In genomic region chr8:61626246-61626952, GRCm38 (mm10) we compare ENCODE assay signal across 29 mouse cellular contexts.
A peak's percentile ranks its signal among the peaks of the same experiment; 100 is the strongest.
DNase-seq lines count a peak whose midpoint lies in the region; ATAC-seq and TF ChIP-seq lines count a peak whose summit lies in the region.
"Had no signal": no experiment of that assay in that cellular context is flagged by ENCODE, and none has a peak within 500 bp of the region (broad histone marks: within the 10 kb centered on the region; RNA-seq: fewer than 3 reads in every experiment).

No protein-coding gene starts in this region.

- H3K4me2 ChIP-seq in forebrain, embryonic 11.5 days (ENCODE audit: low read depth, low read length, severe bottlenecking), result no peak overlapping the region
- no peak overlapping the region for H3K4me2 ChIP-seq in forebrain, embryonic 15.5 days (replicated peaks)
- no peak overlapping the region for H3K4me2 ChIP-seq in intestine, embryonic 15.5 days (replicated peaks)
- peak overlapping the region; percentile 10; the same call in 1 of the 2 replicates for H3K4me2 ChIP-seq in intestine, postnatal 0 days (replicated peaks; ENCODE audit: low read depth)
- H3K4me2 ChIP-seq: embryonic facial prominence, embryonic 13.5 days; embryonic facial prominence, embryonic 15.5 days; forebrain, embryonic 13.5 days had no signal

- H3K9ac ChIP-seq in forebrain, embryonic 11.5 days (ENCODE audit: low read length), result no peak overlapping the region
- no peak overlapping the region for H3K9ac ChIP-seq in forebrain, embryonic 15.5 days (replicated peaks)
- no peak overlapping the region for H3K9ac ChIP-seq in intestine, embryonic 15.5 days
- H3K9ac ChIP-seq in intestine, postnatal 0 days (ENCODE audit: low read depth, low read length), result no peak overlapping the region
- H3K9ac ChIP-seq: embryonic facial prominence, embryonic 13.5 days; embryonic facial prominence, embryonic 15.5 days; forebrain, embryonic 13.5 days had no signal

- no peaks in the 10 kb centered on the region for H3K9me3 ChIP-seq in forebrain, embryonic 11.5 days (ENCODE audit: control insufficient read depth, low read length)
- no peaks in the 10 kb centered on the region for H3K9me3 ChIP-seq in forebrain, embryonic 15.5 days
- H3K9me3 ChIP-seq in intestine, embryonic 15.5 days, result no peaks in the 10 kb centered on the region
- H3K9me3 ChIP-seq in intestine, postnatal 0 days (ENCODE audit: control insufficient read depth), result no peaks in the 10 kb centered on the region
- H3K9me3 ChIP-seq: embryonic facial prominence, embryonic 13.5 days; embryonic facial prominence, embryonic 15.5 days; forebrain, embryonic 10.5 days; forebrain, embryonic 13.5 days; G1E had no signal

- no peaks in the 10 kb centered on the region for H3K36me3 ChIP-seq in forebrain, embryonic 11.5 days (ENCODE audit: control insufficient read depth, insufficient read depth, low read length)
- no peaks in the 10 kb centered on the region for H3K36me3 ChIP-seq in forebrain, embryonic 15.5 days
- H3K36me3 ChIP-seq in kidney, adult 2 months (ENCODE audit: control insufficient read depth, insufficient read depth, low read length), result no peaks in the 10 kb centered on the region
- H3K36me3 ChIP-seq in intestine, embryonic 15.5 days, result no peaks in the 10 kb centered on the region
- no peaks in the 10 kb centered on the region for H3K36me3 ChIP-seq in intestine, postnatal 0 days (ENCODE audit: control insufficient read depth, insufficient read depth)
- H3K36me3 ChIP-seq: embryonic facial prominence, embryonic 15.5 days; forebrain, embryonic 10.5 days; G1E had no signal

- no peak for TF ChIP-seq POLR2A in kidney, adult 2 months (IDR thresholded peaks at IDR 0.05; ENCODE audit: low read depth, low read length)

- H3K4me3 ChIP-seq in forebrain, embryonic 11.5 days (ENCODE audit: low read depth, low read length), result no peak overlapping the region
- no peak overlapping the region for H3K4me3 ChIP-seq in forebrain, embryonic 15.5 days
- H3K4me3 ChIP-seq in kidney, adult 2 months (ENCODE audit: insufficient read depth, low read depth, low read length), result no peak overlapping the region
- no peak overlapping the region for H3K4me3 ChIP-seq in intestine, embryonic 15.5 days (replicated peaks)
- H3K4me3 ChIP-seq in intestine, postnatal 0 days (ENCODE audit: low read depth, low read length), result no peak overlapping the region
- H3K4me3 ChIP-seq: embryonic facial prominence, embryonic 13.5 days; embryonic facial prominence, embryonic 15.5 days; erythroblast, embryonic 14.5 days; forebrain, embryonic 10.5 days; forebrain, embryonic 13.5 days had no signal

- ATAC-seq in forebrain, embryonic 11.5 days (replicated peaks; ENCODE audit: low FRiP score), result no peak
- no peak for ATAC-seq in forebrain, embryonic 15.5 days (replicated peaks)
- peak; percentile 66 for ATAC-seq in intestine, embryonic 15.5 days
- peak; percentile 93 for ATAC-seq in intestine, postnatal 0 days
- ATAC-seq in monocyte, adult 5-6 weeks (replicated peaks; ENCODE audit: insufficient number of reproducible peaks, low FRiP score, low TSS enrichment, poor library complexity, severe bottlenecking), result no peak
- ATAC-seq: activated CD4-positive, CD25-positive, alpha-beta regulatory T cell, adult 4 months; CD4-positive, CD25-positive, alpha-beta regulatory T cell, adult 4 months; forebrain, embryonic 13.5 days; forebrain, embryonic 16.5 days; Patski had no signal

- TF ChIP-seq CTCF in kidney, adult 2 months (conservative IDR thresholded peaks at IDR 0.05; ENCODE audit: insufficient read depth, insufficient read length, low read depth, low read length), result no peak
- TF ChIP-seq CTCF in intestine, postnatal 0 days (IDR thresholded peaks at IDR 0.05; ENCODE audit: low read depth), result no peak

- H3K4me1 ChIP-seq in forebrain, embryonic 11.5 days (replicated peaks; ENCODE audit: control insufficient read depth, insufficient read depth, low read length), result peaks cover 6% of the 10 kb centered on the region; the same call in 1 of the 2 replicates
- H3K4me1 ChIP-seq in forebrain, embryonic 15.5 days, result peaks cover 6% of the 10 kb centered on the region; the same call in 1 of the 2 replicates
- peaks cover 15% of the 10 kb centered on the region for H3K4me1 ChIP-seq in kidney, adult 2 months (ENCODE audit: control insufficient read depth, insufficient read depth, low read length)
- H3K4me1 ChIP-seq in intestine, embryonic 15.5 days (replicated peaks), result 0 out of 2 replicates have a peak, but pooled peaks cover 3% of the 10 kb centered on the region
- H3K4me1 ChIP-seq in intestine, postnatal 0 days (replicated peaks; ENCODE audit: control insufficient read depth, insufficient read depth, low read length), result 0 out of 2 replicates have a peak, but pooled peaks cover 5% of the 10 kb centered on the region

- WGBS in forebrain, embryonic 11.5 days, result 94% methylated on average over 8 of the region's 8 CpGs
- 94% methylated on average over 8 of the region's 8 CpGs for WGBS in forebrain, embryonic 15.5 days
- WGBS in kidney, adult 2 months, result 65% methylated on average over 8 of the region's 8 CpGs
- 82% methylated on average over 8 of the region's 8 CpGs for WGBS in intestine, embryonic 15.5 days
- 53% methylated on average over 8 of the region's 8 CpGs for WGBS in intestine, postnatal 0 days

- no peaks in the 10 kb centered on the region for H3K27me3 ChIP-seq in forebrain, embryonic 11.5 days (ENCODE audit: control insufficient read depth, insufficient read depth, low read length)
- no peaks in the 10 kb centered on the region for H3K27me3 ChIP-seq in forebrain, embryonic 15.5 days
- no peaks in the 10 kb centered on the region for H3K27me3 ChIP-seq in kidney, adult 2 months (replicated peaks; ENCODE audit: control insufficient read depth, insufficient read depth, low read length)
- H3K27me3 ChIP-seq in intestine, embryonic 15.5 days (replicated peaks), result no peaks in the 10 kb centered on the region
- H3K27me3 ChIP-seq in intestine, postnatal 0 days (replicated peaks; ENCODE audit: control insufficient read depth, insufficient read depth, low read length), result no peaks in the 10 kb centered on the region
- H3K27me3 ChIP-seq: CH12.LX; embryonic facial prominence, embryonic 13.5 days; embryonic facial prominence, embryonic 15.5 days; forebrain, embryonic 13.5 days; Patski had no signal

- DNase-seq in forebrain, embryonic 11.5 days (ENCODE audit: low spot score), result peak; percentile 18
- peak; percentile 32 for DNase-seq in kidney, adult 2 months
- no peak for DNase-seq in kidney, postnatal 4 days
- no peak for DNase-seq in adrenal gland, adult 8-10 months
- DNase-seq: adrenal gland, postnatal 10 days; adrenal gland, postnatal 25 days; B cell, adult 2 months; cerebellum, adult 11 months; cerebellum, adult 18-20 months; cerebellum, adult 8-10 months; cerebellum, adult 9-11 months; cerebellum, postnatal 14 days; cerebellum, postnatal 36 days; embryo, embryonic 11 days had no signal

- no peak overlapping the region for H3K27ac ChIP-seq in forebrain, embryonic 11.5 days (ENCODE audit: low read depth, low read length)
- no peak overlapping the region for H3K27ac ChIP-seq in forebrain, embryonic 15.5 days (replicated peaks)
- no peak overlapping the region for H3K27ac ChIP-seq in kidney, adult 2 months (ENCODE audit: insufficient read depth, low read depth, low read length)
- no peak overlapping the region for H3K27ac ChIP-seq in intestine, embryonic 15.5 days
- peak overlapping the region; percentile 88 for H3K27ac ChIP-seq in intestine, postnatal 0 days (ENCODE audit: low read depth, low read length)
- H3K27ac ChIP-seq: embryonic facial prominence, embryonic 13.5 days; embryonic facial prominence, embryonic 15.5 days; forebrain, embryonic 10.5 days; forebrain, embryonic 13.5 days had no signal

Comparison
In these comparisons a context has a peak if more than half of its experiments do, and no peak if none do; other contexts are left out.
1. DNase-seq: peak in forebrain, embryonic 11.5 days (single experiment) and kidney, adult 2 months (single experiment); none in kidney, postnatal 4 days (0 of 2) and adrenal gland, adult 8-10 months (single experiment).
2. ATAC-seq: peak in intestine, embryonic 15.5 days (single experiment) and intestine, postnatal 0 days (single experiment); none in forebrain, embryonic 11.5 days (single experiment), forebrain, embryonic 15.5 days (single experiment) and monocyte, adult 5-6 weeks (single experiment).